ENCODE assay signal across 9 mouse cellular contexts in the genomic region with DNA sequence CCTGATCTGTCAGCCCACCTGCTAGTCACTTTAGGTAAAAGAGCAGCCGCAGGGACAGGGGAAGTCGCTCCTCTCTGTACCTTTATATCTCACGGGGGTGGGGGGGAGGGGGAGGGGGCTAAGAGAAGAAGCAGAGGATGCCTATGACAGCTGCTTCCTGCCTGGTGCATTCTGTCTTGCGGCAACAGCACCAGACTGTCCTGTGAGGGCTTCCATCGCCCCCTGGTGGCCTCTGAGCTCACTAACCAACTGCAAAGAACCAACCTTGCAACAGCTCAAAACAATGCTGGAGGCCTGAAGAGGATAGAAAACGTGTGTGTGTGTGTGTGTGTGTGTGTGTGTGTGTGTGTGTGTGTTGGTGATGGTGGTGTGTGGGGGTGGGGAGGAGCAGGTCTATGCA. TPM values are rescaled to one million over a fixed set of nuclear protein-coding genes. Genes with fewer than 3 reads are reported as not detected.
DNase-seq lines count a peak whose midpoint lies in the region; ATAC-seq and TF ChIP-seq lines count a peak whose summit lies in the region.
"Had no signal": no experiment of that assay in that cellular context is flagged by ENCODE, and none has a peak within 500 bp of the region (broad histone marks: within the 10 kb centered on the region; RNA-seq: fewer than 3 reads in every experiment).

No protein-coding gene starts in this region.

- H3K27ac ChIP-seq in embryonic facial prominence, embryonic 14.5 days (replicated peaks; ENCODE audit: low read depth, low read length), result no peak overlapping the region
- no peak overlapping the region for H3K27ac ChIP-seq in heart, embryonic 13.5 days (replicated peaks)
- H3K27ac ChIP-seq in liver, embryonic 14.5 days, result no peak overlapping the region
- no peak overlapping the region for H3K27ac ChIP-seq in neural tube, embryonic 12.5 days
- H3K27ac ChIP-seq in stomach, embryonic 16.5 days (ENCODE audit: low read length), result no peak overlapping the region
- H3K27ac ChIP-seq: embryonic facial prominence, embryonic 15.5 days had no signal

- WGBS in embryonic facial prominence, embryonic 14.5 days, result 10% methylated on average over 4 of the region's 6 CpGs
- 2% methylated on average over 6 of the region's 6 CpGs for WGBS in heart, embryonic 13.5 days
- 6% methylated on average over 6 of the region's 6 CpGs for WGBS in liver, embryonic 14.5 days (ENCODE audit: insufficient replicate concordance)
- WGBS in neural tube, embryonic 12.5 days, result 21% methylated on average over 6 of the region's 6 CpGs
- WGBS in stomach, embryonic 16.5 days, result 9% methylated on average over 6 of the region's 6 CpGs

- H3K4me1 ChIP-seq in embryonic facial prominence, embryonic 14.5 days (ENCODE audit: control insufficient read depth, insufficient read depth, low read length), result no peaks in the 10 kb centered on the region
- no peaks in the 10 kb centered on the region for H3K4me1 ChIP-seq in heart, embryonic 13.5 days
- H3K4me1 ChIP-seq in liver, embryonic 14.5 days (replicated peaks; ENCODE audit: control insufficient read depth in 2 of 2, insufficient read depth in 2 of 2, low read length in 1 of 2), result no peaks in the 10 kb centered on the region
- no peaks in the 10 kb centered on the region for H3K4me1 ChIP-seq in neural tube, embryonic 12.5 days
- no peaks in the 10 kb centered on the region for H3K4me1 ChIP-seq in stomach, embryonic 16.5 days (ENCODE audit: control insufficient read depth, insufficient read depth, low read length)
- H3K4me1 ChIP-seq: embryonic facial prominence, embryonic 15.5 days had no signal

- H3K4me2 ChIP-seq in embryonic facial prominence, embryonic 14.5 days (ENCODE audit: low read depth, low read length), result no peak overlapping the region
- no peak overlapping the region for H3K4me2 ChIP-seq in heart, embryonic 13.5 days
- no peak overlapping the region for H3K4me2 ChIP-seq in liver, embryonic 14.5 days (ENCODE audit: low read depth)
- H3K4me2 ChIP-seq in neural tube, embryonic 12.5 days (replicated peaks), result no peak overlapping the region
- H3K4me2 ChIP-seq in stomach, embryonic 16.5 days (ENCODE audit: low read depth, low read length), result no peak overlapping the region
- H3K4me2 ChIP-seq: embryonic facial prominence, embryonic 15.5 days had no signal

- peak; percentile 70 for ATAC-seq in embryonic facial prominence, embryonic 14.5 days (ENCODE audit: low read depth)
- peak; percentile 39; the same call in 1 of the 2 replicates for ATAC-seq in heart, embryonic 13.5 days (ENCODE audit: extremely low read depth, insufficient number of reproducible peaks, low FRiP score, low TSS enrichment)
- ATAC-seq in liver, embryonic 14.5 days (ENCODE audit: insufficient read depth), result peak; percentile 28; the same call in 1 of the 2 replicates
- ATAC-seq in neural tube, embryonic 12.5 days (ENCODE audit: low FRiP score, low read depth), result peak; percentile 71
- ATAC-seq in stomach, embryonic 16.5 days (ENCODE audit: insufficient read depth, low FRiP score), result peak; percentile 62

- TF ChIP-seq EP300 in liver, embryonic 14.5 days (IDR thresholded peaks at IDR 0.05; ENCODE audit: low read depth), result no peak

- no peaks in the 10 kb centered on the region for H3K36me3 ChIP-seq in embryonic facial prominence, embryonic 14.5 days (ENCODE audit: control insufficient read depth, insufficient read depth, low read length)
- 0 out of 2 replicates have a peak, but pooled peaks cover 3% of the 10 kb centered on the region for H3K36me3 ChIP-seq in heart, embryonic 13.5 days
- no peaks in the 10 kb centered on the region for H3K36me3 ChIP-seq in liver, embryonic 14.5 days (replicated peaks; ENCODE audit: control insufficient read depth, insufficient read depth, low read depth)
- H3K36me3 ChIP-seq in neural tube, embryonic 12.5 days, result peaks cover 69% of the 10 kb centered on the region
- H3K36me3 ChIP-seq in stomach, embryonic 16.5 days (ENCODE audit: control insufficient read depth, insufficient read depth, low read length), result no peaks in the 10 kb centered on the region
- H3K36me3 ChIP-seq: embryonic facial prominence, embryonic 15.5 days had no signal

- peak; percentile 90 for DNase-seq in CD4-positive helper T cell, adult 2 months (ENCODE audit: low read depth, low spot score)
- peak; percentile 35 to 57 for DNase-seq in adrenal gland, postnatal 4 days (ENCODE audit: low spot score in 2 of 2)
- DNase-seq in embryonic facial prominence, embryonic 14.5 days (ENCODE audit: low spot score), result peak; percentile 85
- DNase-seq in kidney, postnatal 10 days, result peak; percentile 89
- DNase-seq in liver, embryonic 14.5 days (ENCODE audit: low read depth in 3 of 3, low spot score in 3 of 3), result peak; percentile 31 to 45 (median 44)

- H3K9me3 ChIP-seq in embryonic facial prominence, embryonic 14.5 days (ENCODE audit: control insufficient read depth, low read length), result no peaks in the 10 kb centered on the region
- H3K9me3 ChIP-seq in heart, embryonic 13.5 days, result no peaks in the 10 kb centered on the region
- H3K9me3 ChIP-seq in liver, embryonic 14.5 days (ENCODE audit: control insufficient read depth, low read length), result no peaks in the 10 kb centered on the region
- H3K9me3 ChIP-seq in neural tube, embryonic 12.5 days, result no peaks in the 10 kb centered on the region
- H3K9me3 ChIP-seq in stomach, embryonic 16.5 days (replicated peaks; ENCODE audit: control insufficient read depth, low read length), result no peaks in the 10 kb centered on the region
- H3K9me3 ChIP-seq: embryonic facial prominence, embryonic 15.5 days had no signal

- no peak overlapping the region for H3K9ac ChIP-seq in embryonic facial prominence, embryonic 14.5 days (ENCODE audit: low read depth, low read length)
- H3K9ac ChIP-seq in heart, embryonic 13.5 days, result no peak overlapping the region
- H3K9ac ChIP-seq in liver, embryonic 14.5 days (replicated peaks), result no peak overlapping the region
- H3K9ac ChIP-seq in neural tube, embryonic 12.5 days, result no peak overlapping the region
- no peak overlapping the region for H3K9ac ChIP-seq in stomach, embryonic 16.5 days (ENCODE audit: low read length)
- H3K9ac ChIP-seq: embryonic facial prominence, embryonic 15.5 days had no signal

- no peaks in the 10 kb centered on the region for H3K27me3 ChIP-seq in embryonic facial prominence, embryonic 14.5 days (replicated peaks; ENCODE audit: control insufficient read depth, insufficient read depth, low read length)
- no peaks in the 10 kb centered on the region for H3K27me3 ChIP-seq in heart, embryonic 13.5 days (replicated peaks)
- H3K27me3 ChIP-seq in liver, embryonic 14.5 days (ENCODE audit: control insufficient read depth, insufficient read depth, low read length), result no peaks in the 10 kb centered on the region
- no peaks in the 10 kb centered on the region for H3K27me3 ChIP-seq in neural tube, embryonic 12.5 days (replicated peaks)
- no peaks in the 10 kb centered on the region for H3K27me3 ChIP-seq in stomach, embryonic 16.5 days (ENCODE audit: control insufficient read depth, insufficient read depth, low read length)
- H3K27me3 ChIP-seq: embryonic facial prominence, embryonic 15.5 days had no signal

- peak; percentile 91 for TF ChIP-seq CTCF in liver, embryonic 14.5 days (IDR thresholded peaks at IDR 0.05; ENCODE audit: low read depth)

- no peak overlapping the region for H3K4me3 ChIP-seq in embryonic facial prominence, embryonic 14.5 days (ENCODE audit: low read depth, low read length)
- H3K4me3 ChIP-seq in heart, embryonic 13.5 days, result no peak overlapping the region
- H3K4me3 ChIP-seq in liver, embryonic 14.5 days (ENCODE audit: insufficient read depth in 1 of 2, low read depth in 2 of 2, low read length in 2 of 2), result no peak overlapping the region
- no peak overlapping the region for H3K4me3 ChIP-seq in neural tube, embryonic 12.5 days
- no peak overlapping the region for H3K4me3 ChIP-seq in stomach, embryonic 16.5 days (replicated peaks; ENCODE audit: low read length)
- H3K4me3 ChIP-seq: embryonic facial prominence, embryonic 15.5 days had no signal

RNA-seq across cellular contexts. Expression of gene Cyfip2, which starts 37.4 kb away (rescaled TPM):
- 10 to 100 TPM; 55.8 to 56.7 TPM for total RNA-seq in adrenal gland, postnatal 4 days (2021)
- polyA plus RNA-seq in embryonic facial prominence, embryonic 14.5 days (2014; fragmentation: Nextera tagmentation; extraction: Ambion mirVana), result 13.4 TPM in 2 replicates
- polyA plus RNA-seq in heart, embryonic 13.5 days (2015; fragmentation: Nextera tagmentation; extraction: Ambion mirVana), result 5.3 and 5.4 TPM in 2 replicates
- polyA plus RNA-seq in liver, embryonic 14.5 days (2012; rRNA removed), result 1.3 and 1.6 TPM in 2 replicates
- polyA plus RNA-seq in liver, embryonic 14.5 days (2014; fragmentation: Nextera tagmentation; extraction: Ambion mirVana), result 2.6 and 3.1 TPM in 2 replicates
- polyA plus RNA-seq in neural tube, embryonic 12.5 days (2016; fragmentation: Nextera tagmentation; extraction: Ambion mirVana), result 76.2 and 83.5 TPM in 2 replicates
- polyA plus RNA-seq in stomach, embryonic 16.5 days (2015; fragmentation: Nextera tagmentation; extraction: Ambion mirVana), result 7.3 and 8.1 TPM in 2 replicates

RNA-seq across cellular contexts. Expression of gene Fndc9, which starts 40.0 kb away (rescaled TPM):
- total RNA-seq in adrenal gland, postnatal 4 days (2021), result not detected
- 0.20 and 0.45 TPM in 2 replicates for polyA plus RNA-seq in embryonic facial prominence, embryonic 14.5 days (2014; fragmentation: Nextera tagmentation; extraction: Ambion mirVana)
- 0.06 and 0.09 TPM in 2 replicates for polyA plus RNA-seq in heart, embryonic 13.5 days (2015; fragmentation: Nextera tagmentation; extraction: Ambion mirVana)
- polyA plus RNA-seq in liver, embryonic 14.5 days (2012; rRNA removed), result not detected in 2 replicates
- polyA plus RNA-seq in liver, embryonic 14.5 days (2014; fragmentation: Nextera tagmentation; extraction: Ambion mirVana), result not detected in 2 replicates
- polyA plus RNA-seq in neural tube, embryonic 12.5 days (2016; fragmentation: Nextera tagmentation; extraction: Ambion mirVana), result 0.78 and 0.80 TPM in 2 replicates
- polyA plus RNA-seq in stomach, embryonic 16.5 days (2015; fragmentation: Nextera tagmentation; extraction: Ambion mirVana), result 0.27 and 0.60 TPM in 2 replicates
